Mouse (Mus musculus) lung, postnatal 36 days (tissue): Measurements from ENCODE around the gene Lyzl6.

Experiments
- DNase-seq: peaks from one replicate; pipeline ENCODE4 v3.0.0; 2022; ENCODE audit warnings: mixed read lengths

Lyzl6 gene

GRCm38 (mm10) chr11:103643211-103643610 is 4.5 kb upstream of the Lyzl6 start:
- DNase-seq = no peak

DNA sequence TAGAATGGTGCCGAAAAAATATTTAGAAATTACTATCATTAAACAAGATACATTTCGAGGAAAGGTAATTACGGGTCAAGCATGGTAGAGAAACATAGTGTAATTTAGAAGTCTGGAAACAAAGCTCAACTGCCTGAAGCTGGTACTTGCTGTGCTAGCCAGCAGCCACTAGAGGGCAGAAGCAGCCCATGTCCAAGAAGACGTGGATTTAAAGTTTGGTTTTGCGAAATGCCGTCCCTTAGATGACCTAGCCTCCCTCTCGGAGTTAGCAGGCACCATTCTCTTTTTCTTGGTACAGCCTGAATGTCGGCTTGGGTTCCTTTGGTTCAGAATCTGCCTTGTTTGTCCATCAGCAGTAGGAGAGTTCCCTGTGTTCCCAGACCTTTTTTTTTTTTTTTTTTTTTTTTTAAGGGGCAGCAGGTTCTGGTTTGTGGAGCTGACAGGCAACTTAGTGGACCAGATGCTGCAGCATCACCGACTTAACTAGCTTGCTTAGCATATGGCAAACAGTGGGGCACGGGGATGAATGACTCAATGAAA is 787 bp upstream of the Lyzl6 start:
- DNase-seq = peak; percentile 59

DNA sequence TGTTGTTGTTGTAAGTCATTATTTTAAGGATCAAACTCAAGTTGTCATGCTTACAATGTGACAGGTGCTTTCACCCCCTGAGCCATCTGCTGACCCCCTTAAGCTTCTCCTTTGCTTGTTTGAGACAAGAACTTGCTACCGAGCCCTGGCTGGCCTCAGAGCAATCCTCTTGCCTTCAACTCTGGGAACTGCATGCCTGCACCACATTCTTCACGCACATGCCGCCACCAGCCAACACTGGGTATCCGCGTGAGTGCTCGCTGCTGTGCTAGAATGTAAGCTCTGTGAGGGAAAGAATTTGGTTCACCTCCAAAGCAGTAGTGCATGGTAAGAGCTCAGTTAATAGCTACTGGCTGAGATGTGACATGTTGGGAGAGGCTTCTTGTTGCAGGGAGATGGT is 2.4 kb downstream of the Lyzl6 start:
- no peak for DNase-seq

DNA sequence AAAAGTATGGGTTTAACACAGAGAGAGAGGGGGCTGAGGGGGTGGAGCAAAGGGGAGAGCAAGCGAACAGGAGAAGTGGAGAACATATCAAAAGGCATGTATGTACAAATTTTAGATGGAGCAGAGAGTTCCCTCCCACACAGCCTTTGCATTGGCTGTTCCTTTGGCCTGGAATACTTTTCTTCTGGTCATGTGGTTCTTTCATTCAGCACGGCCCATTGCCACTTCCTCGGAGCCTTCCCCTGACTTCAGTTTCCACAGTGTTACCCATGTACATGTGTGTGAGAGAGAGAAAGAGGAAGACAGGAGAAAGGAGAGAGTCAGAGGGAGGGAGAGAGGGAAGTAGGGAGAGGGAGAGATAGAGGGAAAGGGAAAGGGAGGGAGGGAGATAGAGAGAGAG is 3.2 kb downstream of the Lyzl6 start:
- no peak for DNase-seq

- DNase-seq = no peak
Observed at GRCm38 (mm10) chr11:103634806-103635205, 3.9 kb downstream of the Lyzl6 start.

DNA sequence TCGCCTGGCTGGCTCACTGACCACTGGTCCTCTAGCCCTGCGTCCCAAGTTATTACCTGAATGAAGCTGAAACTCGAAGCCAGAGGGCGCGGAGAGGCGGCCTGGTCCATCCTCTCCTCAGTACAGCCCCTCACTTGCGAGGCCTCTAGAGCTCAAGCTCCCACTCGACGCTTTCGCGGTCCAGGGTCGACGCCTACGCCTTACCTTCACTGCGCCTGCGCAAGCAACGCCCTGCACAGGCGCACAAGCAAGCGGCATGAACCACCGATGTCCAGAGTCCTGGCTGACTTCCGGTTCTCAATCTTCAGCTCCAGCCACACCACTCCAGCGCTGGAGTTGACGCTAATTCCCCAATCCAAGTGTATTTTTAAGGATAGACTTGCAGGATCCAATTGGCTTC is 11.2 kb downstream of the Lyzl6 start:
- DNase-seq = no peak

DNA sequence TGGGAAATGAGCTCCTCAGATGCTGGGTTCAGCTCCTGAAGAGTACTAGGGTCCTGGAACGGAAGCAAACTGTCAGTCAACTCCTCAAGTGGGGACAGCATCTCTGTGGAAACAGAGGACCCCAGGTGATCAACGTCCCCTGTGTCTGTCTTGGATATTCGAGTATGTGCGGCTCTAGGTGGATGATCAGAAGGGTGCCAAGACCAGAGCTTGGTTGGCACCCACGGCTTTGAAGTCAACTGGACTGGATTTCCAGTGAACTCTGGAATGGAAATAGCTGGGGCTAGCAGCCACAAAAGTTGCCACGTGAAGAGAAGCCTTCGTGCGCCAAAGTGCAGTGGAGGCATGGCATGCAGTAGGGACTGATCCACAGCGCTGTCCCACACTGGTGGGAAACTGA is 17.6 kb downstream of the Lyzl6 start, which contains the start of gene Gm884:
TSS of gene Gm884 (minus strand) at position 101 of the 400 bp plus-strand sequence.
- no peak for DNase-seq

GRCm38 (mm10) chr11:103610772-103611171 is 27.9 kb downstream of the Lyzl6 start:
- DNase-seq = no peak

DNA sequence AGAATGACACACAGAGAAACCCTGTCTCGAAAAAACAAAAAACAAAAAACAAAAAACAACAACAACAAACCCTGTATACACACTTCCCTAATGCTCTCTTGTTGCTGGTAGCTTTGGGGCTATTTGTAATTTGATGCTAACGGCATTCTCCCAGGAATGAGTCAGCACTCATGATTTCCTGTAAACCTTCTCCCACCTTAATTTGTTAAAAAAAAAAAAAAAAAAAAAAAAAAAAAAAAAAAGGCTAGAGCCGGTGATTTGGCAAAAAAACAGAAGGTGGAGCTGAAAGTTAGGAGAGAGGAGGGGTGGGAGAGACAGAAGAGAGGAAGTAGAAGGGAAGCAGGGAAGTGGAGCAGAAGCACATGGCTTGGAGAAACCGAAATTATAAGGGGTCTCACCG is 32.1 kb downstream of the Lyzl6 start:
- DNase-seq = no peak
